ENCODE assay signal across 7 mouse cellular contexts in the genomic region with DNA sequence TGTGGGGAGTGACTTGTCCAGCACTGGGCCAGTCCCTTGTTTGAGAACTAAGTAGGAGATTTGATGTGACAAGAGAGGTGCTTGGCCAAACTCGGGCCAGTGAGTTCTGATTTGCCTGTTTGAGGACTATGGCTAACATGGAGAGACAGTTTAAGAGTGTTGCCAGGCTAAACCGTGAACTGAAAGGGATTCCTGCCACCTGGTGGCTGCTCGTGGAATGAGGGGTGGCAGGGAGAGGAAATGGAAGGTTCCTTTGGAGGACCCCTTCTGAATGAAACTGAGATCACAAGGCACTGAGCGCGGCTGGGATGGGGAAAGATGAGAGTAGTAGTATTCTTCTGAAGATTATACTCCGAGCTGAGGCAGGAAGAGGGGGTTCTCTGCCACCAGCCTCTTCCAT. TPM values are rescaled to one million over a fixed set of nuclear protein-coding genes. Genes with fewer than 3 reads are reported as not detected.
A peak's percentile ranks its signal among the peaks of the same experiment; 100 is the strongest.
DNase-seq lines count a peak whose midpoint lies in the region; ATAC-seq and TF ChIP-seq lines count a peak whose summit lies in the region.

No protein-coding gene starts in this region.

- peak; percentile 91 for TF ChIP-seq CTCF in kidney, postnatal 0 days (IDR thresholded peaks at IDR 0.05; ENCODE audit: low read depth)

- peak; percentile 46 for DNase-seq in CD4-positive helper T cell, adult 2 months (ENCODE audit: low read depth, low spot score)
- peak; percentile 34 for DNase-seq in MEL-GATA-1-ER (ENCODE audit: extremely low read depth, low read depth)
- peak; percentile 79 for DNase-seq in cerebellum, adult 9-10 months
- peak; percentile 57 to 79 for DNase-seq in frontal cortex, postnatal 10 days (ENCODE audit: low spot score in 2 of 2)
- peak; percentile 84 for DNase-seq in kidney, postnatal 0 days (ENCODE audit: low spot score)
- DNase-seq in lung, postnatal 25 days (ENCODE audit: low spot score): peak; percentile 53
- peak; percentile 86 to 91 for DNase-seq in right cerebral cortex, postnatal 10 days (ENCODE audit: low spot score in 2 of 2)

- no peak; the same call in 1 of the 2 replicates for ATAC-seq in kidney, postnatal 0 days (replicated peaks; ENCODE audit: low FRiP score, low read depth)

- no peak overlapping the region for H3K27ac ChIP-seq in kidney, postnatal 0 days

- no peak overlapping the region for H3K4me3 ChIP-seq in kidney, postnatal 0 days (replicated peaks; ENCODE audit: low read depth, low read length)

- no peaks in the 10 kb centered on the region for H3K36me3 ChIP-seq in kidney, postnatal 0 days (ENCODE audit: insufficient read depth, low read length)

- no peak overlapping the region for H3K9ac ChIP-seq in kidney, postnatal 0 days (ENCODE audit: low read depth, low read length)

- H3K4me1 ChIP-seq in kidney, postnatal 0 days (replicated peaks; ENCODE audit: insufficient read depth, low read length): no peaks in the 10 kb centered on the region

- WGBS in kidney, postnatal 0 days: 7% methylated on average over 6 of the region's 6 CpGs

- peaks cover 9% of the 10 kb centered on the region for H3K27me3 ChIP-seq in kidney, postnatal 0 days (ENCODE audit: insufficient read depth, low read length)

- H3K9me3 ChIP-seq in kidney, postnatal 0 days (replicated peaks; ENCODE audit: low read length): no peaks in the 10 kb centered on the region

- no peak overlapping the region for H3K4me2 ChIP-seq in kidney, postnatal 0 days (ENCODE audit: low read length)

RNA-seq across cellular contexts. Expression of gene Kcnc4, which starts 7.2 kb away (rescaled TPM):
- 0.08 and 0.12 TPM in 2 replicates for polyA plus RNA-seq in kidney, postnatal 0 days (2015; fragmentation: Nextera tagmentation; extraction: Ambion mirVana)

RNA-seq across cellular contexts. Expression of gene Slc6a17, which starts 51.2 kb away (rescaled TPM):
- 4.2 and 4.9 TPM in 2 replicates for polyA plus RNA-seq in kidney, postnatal 0 days (2015; fragmentation: Nextera tagmentation; extraction: Ambion mirVana)

Comparison
In these comparisons a context has a peak if more than half of its experiments do, and no peak if none do; other contexts are left out.
1. DNase-seq: peak in every context shown above with its lines; median percentile 88 in right cerebral cortex, postnatal 10 days; 84 in kidney, postnatal 0 days; 79 in cerebellum, adult 9-10 months; 68 in frontal cortex, postnatal 10 days; 53 in lung, postnatal 25 days; 46 in CD4-positive helper T cell, adult 2 months; 34 in MEL-GATA-1-ER.